Mouse (Mus musculus): ENCODE results near the gene Ltbp4. TPM values are rescaled to one million over a fixed set of nuclear protein-coding genes. Genes with fewer than 3 reads are reported as not detected.

Ltbp4 gene
- polyA plus RNA-seq, 1 experiment from 2014 or later = 10.2 TPM

- Histone ChIP-seq H3K4me1 (peaks cover 17% of the 10 kb centered on the region), H3K9ac (replicated peaks) (peak overlapping the region; percentile 73), H3K4me2 (replicated peaks) (peak overlapping the region; percentile 78), H3K27ac (replicated peaks) (no peak overlapping the region), H3K9me3 (no peaks in the 10 kb centered on the region), H3K4me3 (peak overlapping the region; percentile 79), H3K36me3 (peaks cover 17% of the 10 kb centered on the region), H3K27me3 (peaks cover 24% of the 10 kb centered on the region)
- no peak for ATAC-seq (ENCODE audit: low FRiP score, low read depth)
- 51% methylated on average over 4 of the region's 4 CpGs for WGBS
These were observed 17.3 kb upstream of the Ltbp4 start for GRCm38 (mm10) chr7:27354783-27355182.

DNA sequence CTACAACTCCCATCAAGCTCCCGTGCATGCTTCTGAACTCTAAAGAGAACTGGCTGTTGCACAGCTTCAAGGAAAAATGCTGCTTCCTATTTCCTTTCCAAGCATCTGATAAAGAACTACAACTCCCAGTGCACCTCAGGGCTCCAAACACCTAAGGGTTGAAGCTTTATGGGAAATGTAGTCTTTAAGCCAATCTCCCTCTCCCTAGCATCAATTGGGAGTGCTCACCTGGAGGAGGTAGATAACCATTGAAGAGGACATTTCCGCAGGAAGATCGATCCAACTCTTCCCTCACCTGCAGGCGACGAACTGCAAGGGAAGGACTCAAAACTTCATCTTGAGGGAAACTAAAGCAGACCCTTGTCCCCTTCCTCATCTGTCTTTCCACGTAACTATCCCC, 16.7 kb upstream of the Ltbp4 start:
- peaks cover 24% of the 10 kb centered on the region for H3K27me3 ChIP-seq
- no peak overlapping the region for H3K27ac ChIP-seq (replicated peaks)
- H3K9me3 ChIP-seq = no peaks in the 10 kb centered on the region
- 0 out of 2 replicates have a peak overlapping the region, but pooled peaks have one; percentile 20 for H3K9ac ChIP-seq (replicated peaks)
- peaks cover 23% of the 10 kb centered on the region for H3K36me3 ChIP-seq
- peak overlapping the region; percentile 78 for H3K4me2 ChIP-seq (replicated peaks)
- H3K4me1 ChIP-seq = peaks cover 17% of the 10 kb centered on the region
- no peak for ATAC-seq (ENCODE audit: low FRiP score, low read depth)
- H3K4me3 ChIP-seq = peak overlapping the region; percentile 79
- 32% methylated on average over 6 of the region's 6 CpGs for WGBS

DNA sequence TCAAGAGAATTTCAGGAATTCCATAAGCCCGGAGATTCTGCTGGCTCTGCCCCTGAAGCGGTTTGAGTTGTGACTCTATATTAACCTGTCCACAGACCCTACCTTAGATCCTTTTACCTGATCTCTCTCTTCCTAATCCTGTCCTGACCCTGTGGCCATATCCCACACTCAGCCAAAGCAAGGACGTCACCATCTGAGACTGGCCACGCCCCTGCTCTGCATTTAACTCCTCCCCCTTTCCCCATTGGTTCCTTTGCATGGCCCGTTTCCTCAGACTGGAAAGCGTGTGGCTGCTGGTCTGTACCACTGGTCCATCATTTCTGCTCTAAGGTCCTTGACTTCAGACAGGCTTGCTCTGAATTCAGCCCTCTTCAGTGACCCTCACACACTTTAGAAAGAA, 8.0 kb upstream of the Ltbp4 start:
- no peak overlapping the region for H3K4me3 ChIP-seq
- no peaks in the 10 kb centered on the region for H3K9me3 ChIP-seq
- WGBS = 18% methylated on average over 6 of the region's 6 CpGs
- no peak overlapping the region for H3K27ac ChIP-seq (replicated peaks)
- no peaks in the 10 kb centered on the region for H3K27me3 ChIP-seq
- H3K36me3 ChIP-seq = peaks cover 81% of the 10 kb centered on the region
- H3K4me1 ChIP-seq = no peaks in the 10 kb centered on the region
- no peak overlapping the region for H3K9ac ChIP-seq (replicated peaks)
- H3K4me2 ChIP-seq (replicated peaks) = no peak overlapping the region
- no peak for ATAC-seq (ENCODE audit: low FRiP score, low read depth)

GRCm38 (mm10) chr7:27342595-27342994, 5.1 kb upstream of the Ltbp4 start:
- Histone ChIP-seq H3K27me3 (peaks cover 21% of the 10 kb centered on the region), H3K9ac (replicated peaks) (no peak overlapping the region), H3K27ac (replicated peaks) (no peak overlapping the region), H3K4me3 (no peak overlapping the region), H3K4me2 (replicated peaks) (no peak overlapping the region), H3K9me3 (no peaks in the 10 kb centered on the region), H3K36me3 (peaks cover 55% of the 10 kb centered on the region), H3K4me1 (peaks cover 8% of the 10 kb centered on the region)
- no peak for ATAC-seq (ENCODE audit: low FRiP score, low read depth)
- WGBS = 39% methylated on average over 4 of the region's 4 CpGs

GRCm38 (mm10) chr7:27339519-27339918, 2.0 kb upstream of the Ltbp4 start:
- H3K4me3 ChIP-seq = peak overlapping the region; percentile 21
- H3K36me3 ChIP-seq = peaks cover 26% of the 10 kb centered on the region
- no peak for ATAC-seq (ENCODE audit: low FRiP score, low read depth)
- H3K4me1 ChIP-seq = peaks cover 32% of the 10 kb centered on the region
- no peaks in the 10 kb centered on the region for H3K9me3 ChIP-seq
- 29% methylated on average over 7 of the region's 7 CpGs for WGBS
- H3K4me2 ChIP-seq (replicated peaks) = peak overlapping the region; percentile 41
- no peak overlapping the region for H3K27ac ChIP-seq (replicated peaks)
- no peak overlapping the region for H3K9ac ChIP-seq (replicated peaks)
- H3K27me3 ChIP-seq = peaks cover 49% of the 10 kb centered on the region

GRCm38 (mm10) chr7:27339114-27339513, 1.6 kb upstream of the Ltbp4 start:
- 71% methylated on average over 4 of the region's 4 CpGs for WGBS
- Histone ChIP-seq H3K4me3 (peak overlapping the region; percentile 21), H3K4me2 (replicated peaks) (peak overlapping the region; percentile 41)

GRCm38 (mm10) chr7:27335928-27336823, 1.3 kb downstream of the Ltbp4 start:
- peaks cover 49% of the 10 kb centered on the region for H3K4me1 ChIP-seq
- H3K4me2 ChIP-seq (replicated peaks) = peak overlapping the region; percentile 74
- peaks cover 2% of the 10 kb centered on the region for H3K36me3 ChIP-seq
- WGBS = 1% methylated on average over 47 of the region's 47 CpGs
- H3K9me3 ChIP-seq = no peaks in the 10 kb centered on the region
- peak overlapping the region; percentile 42 for H3K4me3 ChIP-seq
- H3K27ac ChIP-seq (replicated peaks) = no peak overlapping the region
- peak; percentile 77 for ATAC-seq (ENCODE audit: low FRiP score, low read depth)
- H3K27me3 ChIP-seq = peaks cover 83% of the 10 kb centered on the region
- no peak overlapping the region; the same call in 1 of the 2 replicates for H3K9ac ChIP-seq (replicated peaks)

More at GRCm38 (mm10) chr7:27339114-27339513, 1.6 kb upstream of the Ltbp4 start:
- ATAC-seq (ENCODE audit: low FRiP score, low read depth) = no peak
- Histone ChIP-seq H3K4me1 (peaks cover 36% of the 10 kb centered on the region), H3K27ac (replicated peaks) (no peak overlapping the region), H3K9ac (replicated peaks) (no peak overlapping the region), H3K27me3 (peaks cover 53% of the 10 kb centered on the region), H3K36me3 (peaks cover 22% of the 10 kb centered on the region), H3K9me3 (no peaks in the 10 kb centered on the region)

DNA sequence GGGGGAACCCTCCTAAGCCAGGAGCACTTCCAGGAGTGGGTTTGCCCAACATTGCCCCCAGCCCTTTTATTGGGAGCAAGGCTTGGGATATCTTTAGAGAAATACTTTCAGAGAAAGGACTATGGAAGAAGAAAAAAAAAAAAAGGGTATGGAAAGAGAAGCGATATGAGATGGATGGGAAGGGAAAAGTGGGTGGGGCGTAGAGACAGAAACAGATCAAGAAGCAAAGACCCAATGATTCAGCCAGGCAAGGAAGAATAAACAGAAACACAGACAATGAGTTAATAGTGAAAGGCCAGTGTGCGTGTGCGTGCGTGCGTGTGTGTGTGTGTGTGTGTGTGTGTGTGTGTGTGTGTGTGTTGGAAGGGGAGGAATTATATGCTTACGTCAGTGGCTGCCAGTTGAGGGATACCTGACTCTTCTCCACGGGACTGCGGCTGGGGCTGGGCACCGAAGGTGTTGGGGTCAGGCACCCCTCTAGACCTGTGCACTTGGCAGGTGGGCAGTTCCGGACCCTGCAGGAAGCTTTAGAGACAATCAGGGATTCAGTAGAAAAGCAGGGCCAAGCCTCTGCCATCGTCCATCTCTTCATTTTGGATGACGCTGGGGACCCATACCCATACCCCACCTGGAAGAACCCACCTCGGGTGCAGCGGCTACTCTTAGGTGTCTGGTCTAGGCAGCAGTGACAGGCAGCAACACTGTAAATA, 2.3 kb downstream of the Ltbp4 start:
- Histone ChIP-seq H3K27me3 (peaks cover 93% of the 10 kb centered on the region), H3K27ac (replicated peaks) (no peak overlapping the region), H3K9me3 (no peaks in the 10 kb centered on the region), H3K4me2 (replicated peaks) (0 out of 2 replicates have a peak overlapping the region, but pooled peaks have one; percentile 82), H3K36me3 (no peaks in the 10 kb centered on the region), H3K4me1 (peaks cover 56% of the 10 kb centered on the region), H3K4me3 (no peak overlapping the region), H3K9ac (replicated peaks) (no peak overlapping the region)
- WGBS = 61% methylated on average over 13 of the region's 15 CpGs
- ATAC-seq (ENCODE audit: low FRiP score, low read depth) = no peak

DNA sequence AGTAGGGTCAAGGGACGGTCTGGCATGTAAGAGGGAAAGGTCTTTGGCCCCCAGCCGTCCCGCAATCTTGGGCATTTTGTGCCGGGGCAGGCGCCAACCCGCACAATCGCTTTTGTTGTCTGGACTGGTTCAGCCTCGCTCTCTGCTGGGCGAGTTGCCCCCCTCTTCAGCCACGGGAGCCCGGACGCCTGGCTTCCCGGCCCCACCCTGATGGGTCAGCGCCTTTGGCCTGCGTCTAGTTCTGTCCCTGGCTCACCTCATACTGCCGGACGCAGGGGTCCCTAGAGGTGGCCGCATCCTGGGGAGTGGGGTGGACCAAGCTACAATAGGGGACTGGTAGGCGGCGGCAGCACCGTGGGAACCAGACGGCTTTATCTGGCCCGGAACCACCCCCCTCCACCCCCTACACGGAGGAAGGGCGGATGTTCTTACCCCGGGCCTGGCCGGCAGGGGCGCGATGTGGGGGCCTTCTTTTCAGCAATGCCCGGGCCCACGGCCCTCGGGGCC, 3.0 kb downstream of the Ltbp4 start:
- Histone ChIP-seq H3K36me3 (no peaks in the 10 kb centered on the region), H3K27ac (replicated peaks) (no peak overlapping the region), H3K4me1 (peaks cover 57% of the 10 kb centered on the region), H3K9me3 (no peaks in the 10 kb centered on the region), H3K9ac (replicated peaks) (no peak overlapping the region; the same call in 1 of the 2 replicates), H3K4me3 (no peak overlapping the region), H3K27me3 (peaks cover 98% of the 10 kb centered on the region), H3K4me2 (replicated peaks) (peak overlapping the region; percentile 82)
- 1% methylated on average over 32 of the region's 32 CpGs for WGBS
- no peak for ATAC-seq (ENCODE audit: low FRiP score, low read depth)

DNA sequence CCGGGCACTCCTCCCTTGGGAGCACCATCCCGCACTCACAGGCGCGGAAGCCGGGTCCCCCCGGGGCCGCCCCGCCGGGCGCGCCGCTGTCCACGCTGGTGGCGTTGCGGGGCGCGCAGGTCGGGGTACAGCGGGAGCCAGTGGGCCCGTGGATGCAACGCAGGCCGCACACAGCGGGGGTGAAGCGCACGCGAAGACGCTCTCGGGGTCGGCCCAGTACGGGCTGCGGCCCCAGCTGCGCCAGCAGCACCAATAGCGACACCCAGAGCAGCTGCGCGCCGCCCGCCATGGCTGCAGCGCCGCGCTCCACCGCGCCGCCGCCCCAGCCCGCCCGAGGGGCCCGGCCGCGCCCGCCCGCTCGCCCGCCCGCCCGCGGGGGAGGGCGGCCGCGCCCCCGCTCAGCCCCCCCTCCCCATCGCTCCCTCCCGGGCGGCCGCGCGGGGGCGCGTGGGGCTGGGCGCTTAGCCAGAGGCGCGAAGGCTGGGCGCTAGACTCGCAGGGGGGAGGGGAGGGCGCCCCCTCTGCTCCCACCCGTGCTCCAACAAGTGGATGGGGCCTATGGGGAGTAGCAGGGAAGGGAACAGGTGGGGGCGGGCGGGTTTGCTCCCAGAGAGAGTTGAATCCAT, 4.1 kb downstream of the Ltbp4 start:
- no peak overlapping the region for H3K27ac ChIP-seq (replicated peaks)
- H3K27me3 ChIP-seq = peaks cover 98% of the 10 kb centered on the region
- no peak for ATAC-seq (ENCODE audit: low FRiP score, low read depth)
- H3K4me1 ChIP-seq = peaks cover 58% of the 10 kb centered on the region
- H3K4me2 ChIP-seq (replicated peaks) = peak overlapping the region; percentile 82
- WGBS = under 1% methylated on average over 35 of the region's 77 CpGs
- H3K36me3 ChIP-seq = no peaks in the 10 kb centered on the region
- H3K4me3 ChIP-seq = peak overlapping the region; percentile 47
- H3K9ac ChIP-seq (replicated peaks) = peak overlapping the region; percentile 55
- no peaks in the 10 kb centered on the region for H3K9me3 ChIP-seq

GRCm38 (mm10) chr7:27332353-27333199, 4.9 kb downstream of the Ltbp4 start:
- Histone ChIP-seq H3K36me3 (no peaks in the 10 kb centered on the region), H3K9ac (replicated peaks) (no peak overlapping the region), H3K27ac (replicated peaks) (no peak overlapping the region)

More at GRCm38 (mm10) chr7:27332353-27333199, 4.9 kb downstream of the Ltbp4 start:
- Histone ChIP-seq H3K9me3 (no peaks in the 10 kb centered on the region), H3K4me1 (peaks cover 55% of the 10 kb centered on the region), H3K4me3 (peak overlapping the region; percentile 47), H3K4me2 (replicated peaks) (peak overlapping the region; percentile 82), H3K27me3 (peaks cover 98% of the 10 kb centered on the region)
- ATAC-seq (ENCODE audit: low FRiP score, low read depth) = no peak
- 2% methylated on average over 35 of the region's 39 CpGs for WGBS

All from midbrain, embryonic 12.5 days (tissue).